Mouse (Mus musculus): ENCODE data around the gene Wdcp. TPM values are rescaled to one million over a fixed set of nuclear protein-coding genes. Genes with fewer than 3 reads are reported as not detected.

The Wdcp gene
- polyA plus RNA-seq, 1 experiment: 12.7 TPM

- no peak for TF ChIP-seq POLR2A (IDR thresholded peaks at IDR 0.05; ENCODE audit: borderline replicate concordance, control insufficient read depth, low read depth, low read length)
- TF ChIP-seq CTCF (IDR thresholded peaks at IDR 0.05; ENCODE audit: control insufficient read depth, insufficient read depth, low read length): no peak
- Histone ChIP-seq H3K4me3 (replicated peaks; ENCODE audit: control insufficient read depth, low read depth, low read length) (no peak overlapping the region), H3K4me1 (ENCODE audit: control insufficient read depth, insufficient read depth, low read length) (no peaks in the 10 kb centered on the region), H3K27ac (ENCODE audit: control insufficient read depth, insufficient read depth, low read depth, low read length, poor library complexity) (no peak overlapping the region)
- 90% methylated on average over 2 of the region's 2 CpGs for WGBS
Observed at GRCm38 (mm10) chr12:4856834-4857233, 13.7 kb downstream of the Wdcp start.

- no peak overlapping the region for H3K27ac ChIP-seq (ENCODE audit: control insufficient read depth, insufficient read depth, low read depth, low read length, poor library complexity)
- WGBS: 46% methylated on average over 11 of the region's 11 CpGs
- TF ChIP-seq POLR2A (IDR thresholded peaks at IDR 0.05; ENCODE audit: borderline replicate concordance, control insufficient read depth, low read depth, low read length): no peak
- TF ChIP-seq CTCF (IDR thresholded peaks at IDR 0.05; ENCODE audit: control insufficient read depth, insufficient read depth, low read length): no peak
- H3K4me3 ChIP-seq (replicated peaks; ENCODE audit: control insufficient read depth, low read depth, low read length): no peak overlapping the region
- no peaks in the 10 kb centered on the region for H3K4me1 ChIP-seq (ENCODE audit: control insufficient read depth, insufficient read depth, low read length)
Observed at GRCm38 (mm10) chr12:4859241-4859914, 16.3 kb downstream of the Wdcp start.

DNA sequence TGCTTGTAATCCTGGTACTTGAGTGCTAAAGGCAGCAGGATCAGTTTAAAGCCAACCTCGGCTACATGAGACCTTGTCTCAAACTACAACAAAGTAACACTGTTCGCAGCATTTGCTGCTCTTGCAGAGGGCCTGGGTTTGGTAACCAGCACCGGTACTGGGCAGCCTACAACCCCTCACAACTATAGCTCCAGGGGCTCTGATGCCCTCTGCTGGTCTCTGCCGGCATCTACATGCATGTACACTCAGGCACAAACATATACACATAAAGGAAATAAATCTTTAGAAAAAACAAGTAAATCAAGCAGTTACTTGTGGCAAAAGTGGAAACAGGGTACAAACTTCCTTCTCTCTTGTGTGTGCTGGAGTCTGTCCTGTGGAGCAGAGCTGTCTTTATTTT, 19.6 kb downstream of the Wdcp start:
- WGBS: 91% methylated on average over 4 of the region's 4 CpGs
- TF ChIP-seq POLR2A (IDR thresholded peaks at IDR 0.05; ENCODE audit: borderline replicate concordance, control insufficient read depth, low read depth, low read length) (no peak), CTCF (IDR thresholded peaks at IDR 0.05; ENCODE audit: control insufficient read depth, insufficient read depth, low read length) (peak; percentile 34; the same call in 1 of the 2 replicates)
- Histone ChIP-seq H3K4me1 (ENCODE audit: control insufficient read depth, insufficient read depth, low read length) (no peaks in the 10 kb centered on the region), H3K27ac (ENCODE audit: control insufficient read depth, insufficient read depth, low read depth, low read length, poor library complexity) (no peak overlapping the region), H3K4me3 (replicated peaks; ENCODE audit: control insufficient read depth, low read depth, low read length) (no peak overlapping the region)

GRCm38 (mm10) chr12:4863654-4864337, 20.7 kb downstream of the Wdcp start:
- Histone ChIP-seq H3K27ac (ENCODE audit: control insufficient read depth, insufficient read depth, low read depth, low read length, poor library complexity) (no peak overlapping the region), H3K4me1 (ENCODE audit: control insufficient read depth, insufficient read depth, low read length) (no peaks in the 10 kb centered on the region), H3K4me3 (replicated peaks; ENCODE audit: control insufficient read depth, low read depth, low read length) (no peak overlapping the region)
- WGBS: 91% methylated on average over 4 of the region's 4 CpGs
- TF ChIP-seq POLR2A (IDR thresholded peaks at IDR 0.05; ENCODE audit: borderline replicate concordance, control insufficient read depth, low read depth, low read length): no peak
- TF ChIP-seq CTCF (IDR thresholded peaks at IDR 0.05; ENCODE audit: control insufficient read depth, insufficient read depth, low read length): no peak

- H3K4me1 ChIP-seq (ENCODE audit: control insufficient read depth, insufficient read depth, low read length): no peaks in the 10 kb centered on the region
- no peak overlapping the region for H3K27ac ChIP-seq (ENCODE audit: control insufficient read depth, insufficient read depth, low read depth, low read length, poor library complexity)
- no peak for TF ChIP-seq POLR2A (IDR thresholded peaks at IDR 0.05; ENCODE audit: borderline replicate concordance, control insufficient read depth, low read depth, low read length)
- no peak for TF ChIP-seq CTCF (IDR thresholded peaks at IDR 0.05; ENCODE audit: control insufficient read depth, insufficient read depth, low read length)
- whole genome bisulfite sequencing: 84% methylated on average over 4 of the region's 4 CpGs
- H3K4me3 ChIP-seq (replicated peaks; ENCODE audit: control insufficient read depth, low read depth, low read length): no peak overlapping the region
Observed at GRCm38 (mm10) chr12:4864338-4864690, 21.2 kb downstream of the Wdcp start.

GRCm38 (mm10) chr12:4868924-4869323, 25.8 kb downstream of the Wdcp start:
- Histone ChIP-seq H3K4me1 (ENCODE audit: control insufficient read depth, insufficient read depth, low read length) (no peaks in the 10 kb centered on the region), H3K4me3 (replicated peaks; ENCODE audit: control insufficient read depth, low read depth, low read length) (no peak overlapping the region), H3K27ac (ENCODE audit: control insufficient read depth, insufficient read depth, low read depth, low read length, poor library complexity) (no peak overlapping the region)
- TF ChIP-seq CTCF (IDR thresholded peaks at IDR 0.05; ENCODE audit: control insufficient read depth, insufficient read depth, low read length): no peak
- no peak for TF ChIP-seq POLR2A (IDR thresholded peaks at IDR 0.05; ENCODE audit: borderline replicate concordance, control insufficient read depth, low read depth, low read length)
- 87% methylated on average over 8 of the region's 8 CpGs for WGBS

GRCm38 (mm10) chr12:4871260-4871659, 28.2 kb downstream of the Wdcp start:
- no peak for TF ChIP-seq CTCF (IDR thresholded peaks at IDR 0.05; ENCODE audit: control insufficient read depth, insufficient read depth, low read length)
- no peak for TF ChIP-seq POLR2A (IDR thresholded peaks at IDR 0.05; ENCODE audit: borderline replicate concordance, control insufficient read depth, low read depth, low read length)
- Histone ChIP-seq H3K27ac (ENCODE audit: control insufficient read depth, insufficient read depth, low read depth, low read length, poor library complexity) (no peak overlapping the region), H3K4me1 (ENCODE audit: control insufficient read depth, insufficient read depth, low read length) (no peaks in the 10 kb centered on the region), H3K4me3 (replicated peaks; ENCODE audit: control insufficient read depth, low read depth, low read length) (no peak overlapping the region)
- WGBS: 94% methylated on average over 5 of the region's 5 CpGs

GRCm38 (mm10) chr12:4872273-4872672, 29.2 kb downstream of the Wdcp start:
- H3K4me1 ChIP-seq (ENCODE audit: control insufficient read depth, insufficient read depth, low read length): no peaks in the 10 kb centered on the region
- WGBS: 67% methylated on average over 4 of the region's 4 CpGs

More at GRCm38 (mm10) chr12:4872273-4872672, 29.2 kb downstream of the Wdcp start:
- TF ChIP-seq POLR2A (IDR thresholded peaks at IDR 0.05; ENCODE audit: borderline replicate concordance, control insufficient read depth, low read depth, low read length): no peak
- TF ChIP-seq CTCF (IDR thresholded peaks at IDR 0.05; ENCODE audit: control insufficient read depth, insufficient read depth, low read length): no peak
- peak overlapping the region; percentile 54 for H3K4me3 ChIP-seq (replicated peaks; ENCODE audit: control insufficient read depth, low read depth, low read length)
- peak overlapping the region; percentile 24 for H3K27ac ChIP-seq (ENCODE audit: control insufficient read depth, insufficient read depth, low read depth, low read length, poor library complexity)
